Mouse (Mus musculus): ENCODE results near the gene Palm3. TPM values are rescaled to one million over a fixed set of nuclear protein-coding genes. Genes with fewer than 3 reads are reported as not detected.

Gene Palm3
- polyA plus RNA-seq, 2 experiments, result 3.0 to 8.6 TPM

- Histone ChIP-seq H3K27ac (replicated peaks; ENCODE audit: low read depth, low read length) (peak within 1 kb of the TSS; percentile 98), H3K36me3 (ENCODE audit: control insufficient read depth, insufficient read depth, low read length) (no peaks in the 10 kb centered on the region), H3K27me3 (ENCODE audit: control insufficient read depth, insufficient read depth, low read length) (no peaks in the 10 kb centered on the region), H3K4me3 (replicated peaks; ENCODE audit: low read length) (peak within 1 kb of the TSS; percentile 99), H3K9me3 (ENCODE audit: control insufficient read depth, low read length) (no peaks in the 10 kb centered on the region), H3K9ac (ENCODE audit: low read depth, low read length, severe bottlenecking) (peak within 1 kb of the TSS; percentile 96), H3K4me2 (replicated peaks; ENCODE audit: low read depth, low read length, severe bottlenecking) (peak within 1 kb of the TSS; percentile 76), H3K4me1 (ENCODE audit: control insufficient read depth, insufficient read depth, low read length) (peaks cover 9% of the 10 kb centered on the region; the same call in 1 of the 2 replicates)
- WGBS, result under 1% methylated on average over 49 of the region's 51 CpGs
- peak; percentile 60; the same call in 1 of the 2 replicates for TF ChIP-seq POLR2A (IDR thresholded peaks at IDR 0.05; ENCODE audit: borderline replicate concordance, extremely low read depth, insufficient read depth, insufficient read length)
- ATAC-seq (ENCODE audit: low FRiP score, low read depth) (peak; percentile 96), DNase-seq (ENCODE audit: low spot score) (peak; percentile 100)
Measured at GRCm38 (mm10) chr8:84066291-84066930, 45.1 kb downstream of the Palm3 start, which contains the start of gene Rfx1. TSS of gene Rfx1 (plus strand) at chr8:84066834.

GRCm38 (mm10) chr8:84067047-84067573 lies 45.8 kb downstream of the Palm3 start:
- Histone ChIP-seq H3K27me3 (ENCODE audit: control insufficient read depth, insufficient read depth, low read length) (no peaks in the 10 kb centered on the region), H3K9ac (ENCODE audit: low read depth, low read length, severe bottlenecking) (peak overlapping the region; percentile 96), H3K4me1 (ENCODE audit: control insufficient read depth, insufficient read depth, low read length) (peaks cover 12% of the 10 kb centered on the region; the same call in 1 of the 2 replicates), H3K36me3 (ENCODE audit: control insufficient read depth, insufficient read depth, low read length) (no peaks in the 10 kb centered on the region), H3K27ac (replicated peaks; ENCODE audit: low read depth, low read length) (peak overlapping the region; percentile 98), H3K9me3 (ENCODE audit: control insufficient read depth, low read length) (no peaks in the 10 kb centered on the region), H3K4me3 (replicated peaks; ENCODE audit: low read length) (peak overlapping the region; percentile 99), H3K4me2 (replicated peaks; ENCODE audit: low read depth, low read length, severe bottlenecking) (peak overlapping the region; percentile 38)
- DNase-seq (ENCODE audit: low spot score) (peak; percentile 86), ATAC-seq (ENCODE audit: low FRiP score, low read depth) (peak; percentile 69)
- TF ChIP-seq POLR2A (IDR thresholded peaks at IDR 0.05; ENCODE audit: borderline replicate concordance, extremely low read depth, insufficient read depth, insufficient read length), result no peak
- whole genome bisulfite sequencing, result 0% methylated on average over 34 of the region's 58 CpGs

GRCm38 (mm10) chr8:84067911-84068310 lies 46.6 kb downstream of the Palm3 start:
- Histone ChIP-seq H3K4me3 (replicated peaks; ENCODE audit: low read length) (peak overlapping the region; percentile 99), H3K4me1 (ENCODE audit: control insufficient read depth, insufficient read depth, low read length) (peaks cover 12% of the 10 kb centered on the region; the same call in 1 of the 2 replicates), H3K27ac (replicated peaks; ENCODE audit: low read depth, low read length) (no peak overlapping the region), H3K27me3 (ENCODE audit: control insufficient read depth, insufficient read depth, low read length) (no peaks in the 10 kb centered on the region), H3K4me2 (replicated peaks; ENCODE audit: low read depth, low read length, severe bottlenecking) (peak overlapping the region; percentile 38), H3K36me3 (ENCODE audit: control insufficient read depth, insufficient read depth, low read length) (no peaks in the 10 kb centered on the region), H3K9me3 (ENCODE audit: control insufficient read depth, low read length) (no peaks in the 10 kb centered on the region), H3K9ac (ENCODE audit: low read depth, low read length, severe bottlenecking) (0 out of 2 replicates have a peak overlapping the region, but pooled peaks have one; percentile 22)
- WGBS, result 79% methylated on average over 7 of the region's 7 CpGs
- no peak for ATAC-seq (ENCODE audit: low FRiP score, low read depth)
- no peak for DNase-seq (ENCODE audit: low spot score)
- TF ChIP-seq POLR2A (IDR thresholded peaks at IDR 0.05; ENCODE audit: borderline replicate concordance, extremely low read depth, insufficient read depth, insufficient read length), result no peak

- no peak overlapping the region for H3K9ac ChIP-seq (ENCODE audit: low read depth, low read length, severe bottlenecking)
- no peak overlapping the region for H3K4me3 ChIP-seq (replicated peaks; ENCODE audit: low read length)
- H3K27ac ChIP-seq (replicated peaks; ENCODE audit: low read depth, low read length), result no peak overlapping the region
- H3K27me3 ChIP-seq (ENCODE audit: control insufficient read depth, insufficient read depth, low read length), result no peaks in the 10 kb centered on the region
- H3K9me3 ChIP-seq (ENCODE audit: control insufficient read depth, low read length), result no peaks in the 10 kb centered on the region
- no peak for ATAC-seq (ENCODE audit: low FRiP score, low read depth)
- no peak for DNase-seq (ENCODE audit: low spot score)
- peaks cover 15% of the 10 kb centered on the region; the same call in 1 of the 2 replicates for H3K4me1 ChIP-seq (ENCODE audit: control insufficient read depth, insufficient read depth, low read length)
- 57% methylated on average over 12 of the region's 12 CpGs for WGBS
- H3K4me2 ChIP-seq (replicated peaks; ENCODE audit: low read depth, low read length, severe bottlenecking), result peak overlapping the region; percentile 38; the same call in 1 of the 2 replicates
- no peak for TF ChIP-seq POLR2A (IDR thresholded peaks at IDR 0.05; ENCODE audit: borderline replicate concordance, extremely low read depth, insufficient read depth, insufficient read length)
- H3K36me3 ChIP-seq (ENCODE audit: control insufficient read depth, insufficient read depth, low read length), result no peaks in the 10 kb centered on the region
Measured at GRCm38 (mm10) chr8:84068316-84069035, 47.2 kb downstream of the Palm3 start.

GRCm38 (mm10) chr8:84069169-84069568 lies 47.9 kb downstream of the Palm3 start:
- Histone ChIP-seq H3K4me3 (replicated peaks; ENCODE audit: low read length) (no peak overlapping the region), H3K9me3 (ENCODE audit: control insufficient read depth, low read length) (no peaks in the 10 kb centered on the region), H3K4me1 (ENCODE audit: control insufficient read depth, insufficient read depth, low read length) (peaks cover 15% of the 10 kb centered on the region; the same call in 1 of the 2 replicates), H3K9ac (ENCODE audit: low read depth, low read length, severe bottlenecking) (no peak overlapping the region), H3K36me3 (ENCODE audit: control insufficient read depth, insufficient read depth, low read length) (no peaks in the 10 kb centered on the region), H3K27ac (replicated peaks; ENCODE audit: low read depth, low read length) (no peak overlapping the region), H3K4me2 (replicated peaks; ENCODE audit: low read depth, low read length, severe bottlenecking) (no peak overlapping the region), H3K27me3 (ENCODE audit: control insufficient read depth, insufficient read depth, low read length) (no peaks in the 10 kb centered on the region)
- WGBS, result 56% methylated on average over 1 of the region's 1 CpGs
- no peak for TF ChIP-seq POLR2A (IDR thresholded peaks at IDR 0.05; ENCODE audit: borderline replicate concordance, extremely low read depth, insufficient read depth, insufficient read length)
- DNase-seq (ENCODE audit: low spot score), result no peak
- no peak for ATAC-seq (ENCODE audit: low FRiP score, low read depth)
